In the genomic region with DNA sequence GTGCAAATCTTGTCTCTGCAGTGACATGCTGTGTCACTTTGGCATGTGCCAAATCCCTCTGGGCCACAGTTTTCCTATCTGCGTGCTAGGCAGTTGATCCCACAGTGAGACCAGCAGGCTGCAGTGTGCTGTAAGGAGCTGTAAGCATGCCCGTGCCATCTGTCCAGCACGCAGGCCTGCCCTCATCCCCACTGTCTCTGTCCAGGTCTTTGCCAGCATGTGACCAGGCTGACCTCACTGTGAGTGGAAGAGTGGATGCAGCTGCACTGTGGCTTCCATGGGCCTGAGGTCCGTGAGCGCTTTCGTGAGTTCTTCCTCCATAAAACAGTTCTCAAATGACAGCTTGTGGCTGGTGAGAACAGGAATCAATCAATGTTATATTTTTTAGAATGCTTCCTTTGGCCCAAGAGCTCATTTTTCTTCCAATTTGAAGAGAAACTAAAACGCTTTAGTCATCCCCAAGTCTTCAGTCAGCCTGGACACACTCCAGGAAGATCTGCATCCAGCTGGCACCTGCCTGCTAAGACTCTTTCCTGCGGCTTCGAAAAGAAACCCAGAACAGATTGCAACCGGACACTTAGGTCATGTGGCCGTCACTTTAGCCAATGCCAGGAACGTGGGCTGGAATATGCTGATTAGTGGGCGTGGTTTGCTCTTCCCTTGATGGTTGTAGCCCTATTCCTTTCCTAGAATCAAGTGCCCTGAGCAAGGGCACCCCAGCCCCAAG, we compare ENCODE assay signal across 9 mouse cellular contexts. TPM values are rescaled to one million over a fixed set of nuclear protein-coding genes. Genes with fewer than 3 reads are reported as not detected.
DNase-seq lines count a peak whose midpoint lies in the region; ATAC-seq and TF ChIP-seq lines count a peak whose summit lies in the region.
"Had no signal": no experiment of that assay in that cellular context is flagged by ENCODE, and none has a peak within 500 bp of the region (broad histone marks: within the 10 kb centered on the region; RNA-seq: fewer than 3 reads in every experiment).

No protein-coding gene starts in this region.

- under 1% methylated on average over 13 of the region's 13 CpGs for WGBS in cerebellum, adult 2 months
- WGBS in forebrain, postnatal 0 days = 10% methylated on average over 13 of the region's 13 CpGs
- 14% methylated on average over 13 of the region's 13 CpGs for WGBS in liver, embryonic 14.5 days (ENCODE audit: insufficient replicate concordance)
- WGBS in neural tube, embryonic 15.5 days = 12% methylated on average over 13 of the region's 13 CpGs

- ATAC-seq in forebrain, postnatal 0 days = peak; percentile 82
- peak; percentile 51 for ATAC-seq in liver, embryonic 14.5 days (ENCODE audit: insufficient read depth)
- peak; percentile 55; the same call in 1 of the 2 replicates for ATAC-seq in neural tube, embryonic 15.5 days (ENCODE audit: low FRiP score)
- ATAC-seq in inflammation-experienced regulatory T-cells, adult 6 months = no peak

- peak; percentile 89 for DNase-seq in Muller cell, postnatal 12 days (ENCODE audit: inconsistent ontology term)
- peak; percentile 87 to 94 for DNase-seq in cerebellum, adult 2 months
- peak; percentile 87 for DNase-seq in forebrain, postnatal 0 days
- peak; percentile 72 to 87 for DNase-seq in heart, postnatal 14 days
- DNase-seq in kidney, postnatal 4 days = peak; percentile 81 to 87
- DNase-seq in liver, embryonic 14.5 days (ENCODE audit: low read depth in 3 of 3, low spot score in 3 of 3) = peak; percentile 7 to 16 (median 7)

- peak; percentile 42; the same call in 1 of the 2 replicates for TF ChIP-seq POLR2A in cerebellum, adult 2 months (IDR thresholded peaks at IDR 0.05; ENCODE audit: borderline replicate concordance, insufficient read depth, low read length)

- H3K27ac ChIP-seq in cerebellum, adult 2 months (ENCODE audit: insufficient read depth, low read length) = peak overlapping the region; percentile 79
- peak overlapping the region; percentile 77 for H3K27ac ChIP-seq in forebrain, postnatal 0 days (ENCODE audit: low read depth, low read length)
- H3K27ac ChIP-seq in liver, embryonic 14.5 days = no peak overlapping the region
- H3K27ac ChIP-seq in neural tube, embryonic 15.5 days (replicated peaks) = no peak overlapping the region; the same call in 1 of the 2 replicates

- H3K27me3 ChIP-seq in cerebellum, adult 2 months (ENCODE audit: control insufficient read depth, insufficient read depth, low read length) = no peaks in the 10 kb centered on the region
- no peaks in the 10 kb centered on the region for H3K27me3 ChIP-seq in forebrain, postnatal 0 days (ENCODE audit: insufficient read depth, low read length)
- H3K27me3 ChIP-seq in liver, embryonic 14.5 days (ENCODE audit: control insufficient read depth, insufficient read depth, low read length) = no peaks in the 10 kb centered on the region
- H3K27me3 ChIP-seq in neural tube, embryonic 15.5 days (replicated peaks) = no peaks in the 10 kb centered on the region; the same call in 1 of the 2 replicates

- TF ChIP-seq EP300 in liver, embryonic 14.5 days (IDR thresholded peaks at IDR 0.05; ENCODE audit: low read depth) = no peak

- intact Hi-C loops in heart, postnatal 14 days (cut with DNase I) = loop anchor here (10.0 kb wide), 1 partner anchor 280 kb away; no protein-coding TSS in a partner anchor

- H3K36me3 ChIP-seq in forebrain, postnatal 0 days (ENCODE audit: insufficient read depth) = no peaks in the 10 kb centered on the region
- H3K36me3 ChIP-seq in liver, embryonic 14.5 days (replicated peaks; ENCODE audit: control insufficient read depth, insufficient read depth, low read depth) = no peaks in the 10 kb centered on the region
- no peaks in the 10 kb centered on the region for H3K36me3 ChIP-seq in neural tube, embryonic 15.5 days

- H3K4me3 ChIP-seq in cerebellum, adult 2 months (replicated peaks; ENCODE audit: insufficient read depth, low read depth, low read length) = no peak overlapping the region
- 0 out of 2 replicates have a peak overlapping the region, but pooled peaks have one; percentile 3 for H3K4me3 ChIP-seq in forebrain, postnatal 0 days (ENCODE audit: low read depth, low read length)
- no peak overlapping the region for H3K4me3 ChIP-seq in liver, embryonic 14.5 days (ENCODE audit: insufficient read depth in 1 of 2, low read depth in 2 of 2, low read length in 2 of 2)
- no peak overlapping the region for H3K4me3 ChIP-seq in neural tube, embryonic 15.5 days (replicated peaks)
- H3K4me3 ChIP-seq: erythroblast, embryonic 14.5 days had no signal

- H3K4me1 ChIP-seq in cerebellum, adult 2 months (ENCODE audit: control insufficient read depth, insufficient read depth, low read length) = peaks cover 52% of the 10 kb centered on the region
- peaks cover 15% of the 10 kb centered on the region for H3K4me1 ChIP-seq in forebrain, postnatal 0 days (ENCODE audit: insufficient read depth)
- H3K4me1 ChIP-seq in liver, embryonic 14.5 days (replicated peaks; ENCODE audit: control insufficient read depth in 2 of 2, insufficient read depth in 2 of 2, low read length in 1 of 2) = no peaks in the 10 kb centered on the region
- peaks cover 38% of the 10 kb centered on the region for H3K4me1 ChIP-seq in neural tube, embryonic 15.5 days

- no peaks in the 10 kb centered on the region for H3K9me3 ChIP-seq in forebrain, postnatal 0 days (ENCODE audit: low read length)
- no peaks in the 10 kb centered on the region for H3K9me3 ChIP-seq in liver, embryonic 14.5 days (ENCODE audit: control insufficient read depth, low read length)
- no peaks in the 10 kb centered on the region for H3K9me3 ChIP-seq in neural tube, embryonic 15.5 days (replicated peaks)

- peak overlapping the region; percentile 29 for H3K4me2 ChIP-seq in forebrain, postnatal 0 days (ENCODE audit: low read depth)
- no peak overlapping the region for H3K4me2 ChIP-seq in liver, embryonic 14.5 days (ENCODE audit: low read depth)
- peak overlapping the region; percentile 26 for H3K4me2 ChIP-seq in neural tube, embryonic 15.5 days

- peak overlapping the region; percentile 33; the same call in 1 of the 2 replicates for H3K9ac ChIP-seq in forebrain, postnatal 0 days
- no peak overlapping the region for H3K9ac ChIP-seq in liver, embryonic 14.5 days (replicated peaks)
- no peak overlapping the region for H3K9ac ChIP-seq in neural tube, embryonic 15.5 days (replicated peaks)

- TF ChIP-seq CTCF in cerebellum, adult 2 months (IDR thresholded peaks at IDR 0.05; ENCODE audit: borderline replicate concordance, insufficient read depth, low read depth, low read length) = peak; percentile 38; the same call in 1 of the 2 replicates
- 0 out of 2 replicates have a peak, but pooled peaks have one; percentile 17 for TF ChIP-seq CTCF in forebrain, postnatal 0 days (IDR thresholded peaks at IDR 0.05; ENCODE audit: low read depth)
- no peak for TF ChIP-seq CTCF in liver, embryonic 14.5 days (IDR thresholded peaks at IDR 0.05; ENCODE audit: low read depth)

RNA-seq across cellular contexts. Expression of a gene that starts 46.1 kb away (rescaled TPM):
- 191 and 194 TPM in 2 replicates for polyA plus RNA-seq in cerebellum, adult 2 months (2012; rRNA removed)
- 125 and 126 TPM in 2 replicates for total RNA-seq in forebrain, postnatal 0 days (2014; rRNA removed)
- polyA plus RNA-seq in forebrain, postnatal 0 days (2015; fragmentation: Nextera tagmentation; extraction: Ambion mirVana) = 42.1 and 46.7 TPM in 2 replicates
- total RNA-seq in heart, postnatal 14 days (2021) = 10 to 100 TPM; 46.9 to 47.3 TPM
- 21.3 and 25.9 TPM in 2 replicates for polyA plus RNA-seq in liver, embryonic 14.5 days (2012; rRNA removed)
- polyA plus RNA-seq in liver, embryonic 14.5 days (2014; fragmentation: Nextera tagmentation; extraction: Ambion mirVana) = 13.1 and 15.7 TPM in 2 replicates
- 44.9 and 49.7 TPM in 2 replicates for polyA plus RNA-seq in neural tube, embryonic 15.5 days (2015; fragmentation: Nextera tagmentation; extraction: Ambion mirVana)
- 10 to 100 TPM; 20.2 to 43.9 (median 33.4) TPM for polyA plus RNA-seq in inflammation-experienced regulatory T-cells, adult 6 months (2017; shearing (Covaris generic))

Comparison
In these comparisons a context has a peak if more than half of its experiments do, and no peak if none do; other contexts are left out.
1. DNase-seq: peak in every context shown above with its lines; median percentile 90 in cerebellum, adult 2 months; 89 in Muller cell, postnatal 12 days; 87 in forebrain, postnatal 0 days; 84 in kidney, postnatal 4 days; 80 in heart, postnatal 14 days; 7 in liver, embryonic 14.5 days.
2. H3K27ac ChIP-seq: peak in cerebellum, adult 2 months (single experiment) and forebrain, postnatal 0 days (single experiment); none in liver, embryonic 14.5 days (single experiment) and neural tube, embryonic 15.5 days (single experiment).